Mouse (Mus musculus) forebrain, embryonic 15.5 days (tissue): Measurements from ENCODE around the gene Zfp664. TPM values are rescaled to one million over a fixed set of nuclear protein-coding genes. Genes with fewer than 3 reads are reported as not detected.

Source experiments
- ATAC-seq: fragments of 200-750 bp; cut with Nextera tagmentation; replicated peaks from 2 replicates; pipeline ENCODE4 v1.8.0; 2017; ENCODE audit warnings: mild to moderate bottlenecking, moderate TSS enrichment, moderate library complexity
- H3K27ac ChIP-seq: fragments of 300-500 bp; sonication (generic); replicated peaks from 2 replicates; pipeline ENCODE4 v1.5.1; 2015; ENCODE audit warnings: mild to moderate bottlenecking, inconsistent platforms
- H3K27me3 ChIP-seq: fragments of 300-500 bp; sonication (generic); 2 replicates; pipeline ENCODE4 v1.6.1; 2015; ENCODE audit warnings: inconsistent platforms
- H3K36me3 ChIP-seq: fragments of 300-500 bp; sonication (generic); 2 replicates; pipeline ENCODE4 v1.6.1; 2015; ENCODE audit warnings: mild to moderate bottlenecking, inconsistent platforms
- H3K4me1 ChIP-seq: fragments of 300-500 bp; sonication (generic); 2 replicates; pipeline ENCODE4 v1.6.1; 2015; ENCODE audit warnings: inconsistent platforms
- H3K4me2 ChIP-seq: fragments of 300-500 bp; sonication (generic); replicated peaks from 2 replicates; pipeline ENCODE4 v1.6.1; 2015; ENCODE audit warnings: mild to moderate bottlenecking, inconsistent platforms
- H3K4me3 ChIP-seq: fragments of 300-500 bp; sonication (generic); 2 replicates; pipeline ENCODE4 v1.5.1; 2015; ENCODE audit warnings: mild to moderate bottlenecking, inconsistent platforms
- H3K9ac ChIP-seq: fragments of 300-500 bp; sonication (generic); replicated peaks from 2 replicates; pipeline ENCODE4 v1.6.1; 2015; ENCODE audit warnings: mild to moderate bottlenecking, inconsistent platforms
- H3K9me3 ChIP-seq: fragments of 300-500 bp; sonication (generic); 2 replicates; pipeline ENCODE4 v1.6.1; 2016; ENCODE audit warnings: inconsistent platforms
- WGBS: fragments of 180-500 bp; shearing (Covaris S2); methylation state at CpG from one replicate; pipeline ENCODE4 v1.1.7; 2015; ENCODE audit warnings: mixed read lengths; 5-methylcytosine and 5-hydroxymethylcytosine counted together
- polyA plus RNA-seq: library from polyadenylated mRNA; unstranded; fragments of >200 nt; fragmentation: Nextera tagmentation; extraction: Ambion mirVana; gene quantifications from 2 replicates; pipeline ENCODE4 v1.2.1, GENCODE M21; 2015

Gene Zfp664
- 122 and 129 TPM in 2 replicates for polyA plus RNA-seq

DNA sequence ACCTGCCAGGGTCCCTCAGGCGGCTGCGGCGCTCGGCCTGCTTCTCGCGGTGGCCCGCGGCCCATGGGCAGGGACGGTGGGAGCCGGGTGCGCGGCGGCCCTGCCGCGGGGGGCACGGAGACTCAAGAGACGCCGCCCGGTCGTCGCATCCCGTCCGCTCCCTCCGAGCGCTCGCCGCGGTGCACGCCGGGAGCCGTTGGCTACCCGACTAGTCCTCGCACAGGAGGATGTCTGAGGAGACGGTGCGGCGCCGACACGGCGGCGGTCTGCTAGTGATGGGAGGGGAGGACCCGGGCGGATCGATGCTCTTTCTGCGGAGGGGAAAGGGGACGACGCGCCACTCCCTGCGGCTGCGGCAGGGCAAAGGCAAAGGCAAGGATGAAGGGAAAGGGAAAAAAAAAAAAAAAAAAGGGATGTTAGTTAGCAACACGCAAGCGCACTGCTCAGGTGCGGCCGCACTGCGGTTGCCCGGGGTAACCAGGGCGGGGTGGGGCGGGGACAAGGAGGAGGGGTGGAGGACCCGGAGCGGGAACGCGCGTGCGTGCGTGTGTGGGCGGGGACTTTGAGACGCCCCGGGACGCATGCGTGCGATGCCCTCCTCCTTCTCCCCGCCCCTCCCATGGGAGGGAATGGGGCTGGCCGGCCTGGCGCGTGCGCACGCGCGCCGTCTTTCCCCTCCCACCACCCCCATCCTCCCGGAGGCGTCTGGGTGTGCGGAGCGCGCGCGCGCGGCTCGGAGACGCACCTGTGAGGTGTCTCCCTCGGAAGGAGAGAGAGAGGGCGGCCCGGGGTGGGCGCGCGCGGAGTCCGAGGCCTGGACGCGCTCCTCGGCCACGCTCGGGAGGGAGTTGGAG, at the start of gene Zfp664, which contains the start of gene Ccdc92:
Gene Zfp664, plus strand, starts transcription at position 679 of the 854 bp plus-strand sequence.
Gene Ccdc92, minus strand, starts transcription at position 412 of the 854 bp plus-strand sequence.
- Histone ChIP-seq H3K9ac (peak within 1 kb of the TSS; percentile 92), H3K4me3 (peak within 1 kb of the TSS; percentile 98), H3K4me1 (peaks cover 45% of the 10 kb centered on the region), H3K4me2 (peak within 1 kb of the TSS; percentile 94), H3K9me3 (no peaks in the 10 kb centered on the region), H3K27me3 (no peaks in the 10 kb centered on the region), H3K36me3 (peaks cover 7% of the 10 kb centered on the region; the same call in 1 of the 2 replicates), H3K27ac (peak within 1 kb of the TSS; percentile 96)
- ATAC-seq, result peak; percentile 91
- WGBS, result under 1% methylated on average over 60 of the region's 103 CpGs

DNA sequence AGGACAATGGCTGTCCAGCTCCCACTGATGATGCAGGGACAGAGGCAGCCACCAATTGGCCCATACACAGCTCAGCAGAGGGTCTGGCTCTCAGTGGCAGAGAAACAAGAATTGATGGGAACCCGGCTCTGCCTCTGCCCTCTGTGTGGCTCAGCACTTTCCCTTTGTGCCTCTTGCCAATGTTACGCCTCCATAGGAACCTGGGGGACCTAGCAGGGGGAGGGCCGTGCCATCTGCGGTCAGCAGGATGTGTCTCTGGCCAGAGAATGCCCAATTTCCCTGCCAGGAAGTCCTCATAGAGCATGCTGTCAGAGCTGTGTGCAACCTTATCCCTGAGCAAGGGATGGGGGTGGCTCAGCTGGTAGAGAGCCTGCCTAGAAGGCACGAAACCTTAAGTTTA, 47.7 kb upstream of the Zfp664 start:
- Histone ChIP-seq H3K9ac (no peak overlapping the region), H3K9me3 (no peaks in the 10 kb centered on the region), H3K4me3 (no peak overlapping the region), H3K4me2 (no peak overlapping the region), H3K36me3 (no peaks in the 10 kb centered on the region), H3K4me1 (no peaks in the 10 kb centered on the region), H3K27me3 (no peaks in the 10 kb centered on the region), H3K27ac (no peak overlapping the region)
- WGBS, result 81% methylated on average over 5 of the region's 5 CpGs
- no peak for ATAC-seq

DNA sequence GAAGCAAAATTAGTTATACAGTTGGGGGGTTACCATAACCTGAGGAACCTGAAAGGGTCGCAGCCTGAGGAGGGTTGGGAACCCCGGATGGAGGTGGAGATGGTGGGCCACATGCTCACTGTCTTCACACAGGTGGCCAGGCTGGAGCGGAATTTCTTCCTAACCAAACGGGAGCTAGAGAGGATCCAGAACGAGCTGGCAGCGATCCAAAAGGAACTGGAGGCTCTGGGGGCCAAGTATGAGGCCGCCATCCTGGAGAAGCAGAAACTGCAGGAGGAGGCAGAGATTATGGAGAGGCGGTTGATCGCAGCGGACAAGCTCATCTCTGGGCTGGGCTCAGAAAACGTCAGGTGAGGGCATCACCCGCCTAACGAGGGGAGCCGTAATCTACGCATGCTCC, 45.4 kb upstream of the Zfp664 start:
- Histone ChIP-seq H3K4me1 (0 out of 2 replicates have a peak, but pooled peaks cover under 1% of the 10 kb centered on the region), H3K9me3 (no peaks in the 10 kb centered on the region), H3K9ac (no peak overlapping the region), H3K4me2 (no peak overlapping the region), H3K36me3 (no peaks in the 10 kb centered on the region), H3K27me3 (no peaks in the 10 kb centered on the region), H3K27ac (no peak overlapping the region), H3K4me3 (no peak overlapping the region)
- no peak for ATAC-seq
- 82% methylated on average over 15 of the region's 15 CpGs for WGBS

DNA sequence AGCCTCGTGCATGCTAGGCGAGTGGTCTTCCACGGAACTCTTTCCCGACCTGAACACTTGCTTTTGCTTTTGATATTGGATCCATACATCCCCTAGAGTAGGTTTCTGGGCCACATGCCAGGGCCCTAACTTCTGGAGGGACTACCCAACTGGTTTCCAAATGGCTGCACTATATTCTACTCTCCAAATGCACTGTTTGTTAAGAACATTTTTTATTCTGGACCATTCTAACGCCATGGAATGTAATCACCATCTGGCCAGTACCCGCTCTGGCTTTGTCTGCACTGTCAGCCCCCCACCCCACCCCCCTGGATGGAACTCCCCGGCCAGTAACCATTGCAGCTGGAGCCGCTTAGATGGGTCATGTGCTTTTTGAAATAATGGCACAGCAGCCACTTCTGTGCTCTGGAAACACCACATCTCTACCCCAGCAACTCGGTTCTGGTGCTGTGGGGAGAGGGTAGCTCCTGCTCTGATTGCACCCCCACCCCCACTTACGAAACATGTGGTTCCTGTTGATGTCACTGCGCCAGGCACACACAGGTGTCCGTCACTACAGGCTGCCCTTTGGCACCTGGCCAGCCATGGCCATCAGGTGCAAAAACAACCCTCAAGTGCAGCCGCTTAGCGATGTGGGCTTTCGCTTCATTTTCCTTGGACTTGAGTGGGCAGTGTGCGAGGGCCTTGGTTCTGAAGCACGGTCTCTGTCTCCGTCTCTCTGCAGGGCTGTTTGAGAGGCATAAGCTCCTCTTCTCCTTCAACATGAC, 40.2 kb upstream of the Zfp664 start:
- 77% methylated on average over 18 of the region's 18 CpGs for WGBS
- H3K36me3 ChIP-seq, result no peaks in the 10 kb centered on the region
- no peak overlapping the region for H3K27ac ChIP-seq
- no peaks in the 10 kb centered on the region for H3K9me3 ChIP-seq
- H3K4me3 ChIP-seq, result no peak overlapping the region
- H3K27me3 ChIP-seq, result no peaks in the 10 kb centered on the region
- H3K9ac ChIP-seq, result no peak overlapping the region
- no peak for ATAC-seq
- H3K4me2 ChIP-seq, result no peak overlapping the region
- 0 out of 2 replicates have a peak, but pooled peaks cover 3% of the 10 kb centered on the region for H3K4me1 ChIP-seq

DNA sequence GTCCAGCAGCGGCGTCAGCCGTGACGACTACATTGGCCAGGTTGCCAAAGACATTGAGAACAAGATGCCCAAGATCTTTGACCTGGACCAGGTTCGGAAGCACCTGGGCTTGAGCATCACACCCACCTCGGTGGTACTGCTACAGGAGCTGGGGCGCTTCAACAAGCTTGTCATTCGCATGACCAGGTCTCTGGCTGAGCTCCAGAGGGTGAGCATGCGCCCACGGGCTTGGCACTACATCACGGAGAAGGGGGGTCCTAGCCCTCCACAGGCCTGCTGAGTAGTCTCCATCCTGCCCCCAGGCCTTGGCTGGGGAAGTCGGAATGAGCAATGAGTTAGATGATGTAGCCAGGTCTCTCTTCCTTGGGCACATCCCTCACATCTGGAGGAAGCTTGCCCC, 32.2 kb upstream of the Zfp664 start:
- Histone ChIP-seq H3K4me1 (no peaks in the 10 kb centered on the region), H3K4me3 (no peak overlapping the region), H3K4me2 (no peak overlapping the region), H3K9me3 (no peaks in the 10 kb centered on the region), H3K27ac (no peak overlapping the region), H3K9ac (no peak overlapping the region), H3K27me3 (no peaks in the 10 kb centered on the region), H3K36me3 (peaks cover 4% of the 10 kb centered on the region; the same call in 1 of the 2 replicates)
- WGBS, result 88% methylated on average over 12 of the region's 12 CpGs
- ATAC-seq, result no peak

DNA sequence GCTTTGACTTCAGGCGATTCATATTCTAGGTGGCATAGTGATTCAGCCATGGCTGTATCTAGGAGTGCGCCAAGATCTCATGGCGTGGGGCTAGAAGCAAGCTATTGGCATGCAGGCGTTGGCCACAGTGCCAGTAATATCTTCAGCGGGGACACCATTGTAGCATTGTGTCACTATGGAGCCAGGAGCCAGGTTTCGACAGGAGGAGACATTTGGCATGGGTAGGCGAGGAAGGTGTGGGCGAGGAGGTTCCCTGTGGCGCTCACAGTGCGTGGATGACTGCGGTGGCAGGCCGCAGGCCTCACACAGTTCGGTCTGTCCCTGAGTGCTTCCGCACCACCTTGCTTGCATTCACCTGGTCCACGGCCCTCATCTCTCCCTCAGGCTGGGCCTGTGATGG, 27.3 kb upstream of the Zfp664 start:
- no peak overlapping the region for H3K4me2 ChIP-seq
- ATAC-seq, result no peak
- no peak overlapping the region for H3K9ac ChIP-seq
- peaks cover 17% of the 10 kb centered on the region; the same call in 1 of the 2 replicates for H3K36me3 ChIP-seq
- no peaks in the 10 kb centered on the region for H3K9me3 ChIP-seq
- WGBS, result 90% methylated on average over 15 of the region's 15 CpGs
- peaks cover 2% of the 10 kb centered on the region for H3K4me1 ChIP-seq
- no peak overlapping the region for H3K27ac ChIP-seq
- no peak overlapping the region for H3K4me3 ChIP-seq
- no peaks in the 10 kb centered on the region for H3K27me3 ChIP-seq

GRCm38 (mm10) chr5:124836075-124836474, 26.4 kb upstream of the Zfp664 start:
- no peak for ATAC-seq

GRCm38 (mm10) chr5:124836621-124837020, 25.9 kb upstream of the Zfp664 start:
- no peak overlapping the region for H3K4me3 ChIP-seq
- whole genome bisulfite sequencing, result 58% methylated on average over 4 of the region's 4 CpGs
- ATAC-seq, result no peak
- H3K9me3 ChIP-seq, result no peaks in the 10 kb centered on the region
- H3K36me3 ChIP-seq, result peaks cover 17% of the 10 kb centered on the region; the same call in 1 of the 2 replicates
- no peak overlapping the region for H3K4me2 ChIP-seq
- H3K27me3 ChIP-seq, result no peaks in the 10 kb centered on the region
- peaks cover 15% of the 10 kb centered on the region for H3K4me1 ChIP-seq
- H3K27ac ChIP-seq, result 0 out of 2 replicates have a peak overlapping the region, but pooled peaks have one; percentile 43
- H3K9ac ChIP-seq, result no peak overlapping the region

More at GRCm38 (mm10) chr5:124836075-124836474, 26.4 kb upstream of the Zfp664 start:
- H3K27ac ChIP-seq, result no peak overlapping the region
- H3K9ac ChIP-seq, result no peak overlapping the region
- H3K4me1 ChIP-seq, result peaks cover 11% of the 10 kb centered on the region
- no peak overlapping the region for H3K4me2 ChIP-seq
- peaks cover 17% of the 10 kb centered on the region; the same call in 1 of the 2 replicates for H3K36me3 ChIP-seq
- no peaks in the 10 kb centered on the region for H3K9me3 ChIP-seq
- no peaks in the 10 kb centered on the region for H3K27me3 ChIP-seq
- no peak overlapping the region for H3K4me3 ChIP-seq
- WGBS, result 95% methylated on average over 10 of the region's 10 CpGs

GRCm38 (mm10) chr5:124840202-124840601, 22.3 kb upstream of the Zfp664 start:
- Histone ChIP-seq H3K9me3 (no peaks in the 10 kb centered on the region), H3K4me3 (no peak overlapping the region), H3K4me1 (peaks cover 18% of the 10 kb centered on the region), H3K27me3 (no peaks in the 10 kb centered on the region), H3K9ac (no peak overlapping the region), H3K27ac (peak overlapping the region; percentile 34), H3K36me3 (peaks cover 14% of the 10 kb centered on the region; the same call in 1 of the 2 replicates), H3K4me2 (no peak overlapping the region)
- WGBS, result 66% methylated on average over 7 of the region's 7 CpGs
- 0 out of 2 replicates have a peak, but pooled peaks have one; percentile 38 for ATAC-seq

GRCm38 (mm10) chr5:124840669-124841068, 21.8 kb upstream of the Zfp664 start:
- Histone ChIP-seq H3K36me3 (peaks cover 10% of the 10 kb centered on the region; the same call in 1 of the 2 replicates), H3K4me3 (no peak overlapping the region), H3K4me2 (no peak overlapping the region), H3K9ac (no peak overlapping the region), H3K4me1 (peaks cover 18% of the 10 kb centered on the region), H3K9me3 (no peaks in the 10 kb centered on the region), H3K27me3 (no peaks in the 10 kb centered on the region), H3K27ac (peak overlapping the region; percentile 34)
- 42% methylated on average over 2 of the region's 2 CpGs for WGBS
- ATAC-seq, result peak; percentile 85

DNA sequence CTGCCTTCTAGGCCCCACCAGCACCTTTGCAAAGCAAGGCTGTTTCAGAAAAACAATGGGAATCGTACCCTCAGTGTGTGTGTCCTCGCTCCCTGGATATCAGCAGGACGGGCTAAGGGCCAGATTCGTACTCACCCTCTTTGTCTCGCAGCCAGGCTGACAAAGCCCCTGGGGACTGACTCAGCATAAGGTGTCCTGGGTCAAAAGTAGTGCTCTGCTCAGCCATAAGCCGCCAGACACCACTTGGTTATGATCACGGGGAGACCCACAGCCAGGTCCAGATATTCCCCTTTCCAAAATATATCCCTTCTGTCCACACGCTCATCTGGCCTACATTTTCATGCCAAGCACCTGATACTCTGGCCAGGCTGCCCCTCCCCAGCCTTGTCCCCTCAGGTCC, 19.1 kb upstream of the Zfp664 start:
- H3K9ac ChIP-seq, result no peak overlapping the region
- peaks cover 18% of the 10 kb centered on the region for H3K4me1 ChIP-seq
- H3K27ac ChIP-seq, result no peak overlapping the region
- H3K36me3 ChIP-seq, result 0 out of 2 replicates have a peak, but pooled peaks cover 5% of the 10 kb centered on the region
- ATAC-seq, result no peak
- no peaks in the 10 kb centered on the region for H3K9me3 ChIP-seq
- no peaks in the 10 kb centered on the region for H3K27me3 ChIP-seq
- 66% methylated on average over 8 of the region's 8 CpGs for WGBS
- H3K4me3 ChIP-seq, result no peak overlapping the region
- H3K4me2 ChIP-seq, result no peak overlapping the region

GRCm38 (mm10) chr5:124844929-124845328, 17.6 kb upstream of the Zfp664 start:
- no peak overlapping the region for H3K27ac ChIP-seq
- H3K9me3 ChIP-seq, result no peaks in the 10 kb centered on the region
- peaks cover 18% of the 10 kb centered on the region for H3K4me1 ChIP-seq
- no peak overlapping the region for H3K4me3 ChIP-seq
- WGBS, result 80% methylated on average over 4 of the region's 4 CpGs
- no peak for ATAC-seq
- H3K27me3 ChIP-seq, result no peaks in the 10 kb centered on the region
- no peak overlapping the region for H3K4me2 ChIP-seq
- no peak overlapping the region for H3K9ac ChIP-seq
- H3K36me3 ChIP-seq, result no peaks in the 10 kb centered on the region
